Mouse (Mus musculus) erythroblast, adult 5-6 weeks (primary cell): ENCODE measurements around the gene Apon. TPM values are rescaled to one million over a fixed set of nuclear protein-coding genes. Genes with fewer than 3 reads are reported as not detected.
"Not testable (repeated sequence)": the region's sequence is repeated elsewhere in the genome, so short reads cannot be mapped to it uniquely, and the experiment has no call there.

ENCODE experiments used
- ATAC-seq: replicated peaks from 2 replicates; pipeline ENCODE4 v1.8.0; 2016; ENCODE audit warnings: moderate number of reproducible peaks, mild to moderate bottlenecking, moderate TSS enrichment, inconsistent platforms; ENCODE audit not compliant: poor library complexity, low FRiP score, severe bottlenecking
- total RNA-seq, 2 experiments: library from RNA; stranded (forward) in 1 of 2; stranded (reverse) in 1 of 2; fragments of 150-400 nt in 1 of 2; fragments of 200-764, 138-1000 nt in 1 of 2; gene quantifications; 2 replicates each; pipeline versions ENCODE4 v1.2.3 to v1.2.4; 2015 to 2017; ENCODE audit warnings: low replicate concordance in 2 of 2

Apon gene
- total RNA-seq, 2 experiments from 2014 or later, result not detected

- peak; percentile 97 for ATAC-seq
Measured at GRCm38 (mm10) chr10:128270287-128270841, 16.5 kb downstream of the Apon start, which contains the start of gene Stat2. TSS of gene Stat2 (plus strand) at chr10:128270559.

- no peak for ATAC-seq
Measured at GRCm38 (mm10) chr10:128270866-128271265, 17.0 kb downstream of the Apon start.

GRCm38 (mm10) chr10:128271883-128272282, 18.0 kb downstream of the Apon start:
- no peak for ATAC-seq

- not testable (repeated sequence) for ATAC-seq
Measured at GRCm38 (mm10) chr10:128272819-128273439, 19.0 kb downstream of the Apon start.

GRCm38 (mm10) chr10:128275374-128275773, 21.5 kb downstream of the Apon start:
- not testable (repeated sequence) for ATAC-seq

GRCm38 (mm10) chr10:128278158-128278557, 24.3 kb downstream of the Apon start:
- no peak for ATAC-seq

- no peak for ATAC-seq
Measured at GRCm38 (mm10) chr10:128280943-128281342, 27.0 kb downstream of the Apon start.

- no peak for ATAC-seq
Measured at GRCm38 (mm10) chr10:128281682-128282081, 27.8 kb downstream of the Apon start.

GRCm38 (mm10) chr10:128282886-128283450, 29.1 kb downstream of the Apon start:
- no peak for ATAC-seq

- ATAC-seq, result peak; percentile 71
Measured at GRCm38 (mm10) chr10:128283604-128284579, 30.0 kb downstream of the Apon start.

GRCm38 (mm10) chr10:128290594-128290993, 36.7 kb downstream of the Apon start:
- ATAC-seq, result not testable (repeated sequence)

GRCm38 (mm10) chr10:128296370-128297090, 42.6 kb downstream of the Apon start:
- ATAC-seq, result no peak

GRCm38 (mm10) chr10:128297221-128297620, 43.3 kb downstream of the Apon start:
- no peak for ATAC-seq

GRCm38 (mm10) chr10:128297622-128298021, 43.7 kb downstream of the Apon start:
- 0 out of 2 replicates have a peak, but pooled peaks have one; percentile 19 for ATAC-seq

- no peak for ATAC-seq
Measured at GRCm38 (mm10) chr10:128298243-128298642, 44.3 kb downstream of the Apon start.

GRCm38 (mm10) chr10:128298702-128299171, 44.8 kb downstream of the Apon start, which contains the start of gene Il23a:
TSS of gene Il23a (minus strand) at chr10:128298752.
- no peak for ATAC-seq

- peak; percentile 16; the same call in 1 of the 2 replicates for ATAC-seq
Measured at GRCm38 (mm10) chr10:128302357-128302756, 48.5 kb downstream of the Apon start.

GRCm38 (mm10) chr10:128302785-128303125, 48.9 kb downstream of the Apon start:
- peak; percentile 56 for ATAC-seq
